Mouse (Mus musculus): Measurements from ENCODE around the gene Abhd16a.

- TF ChIP-seq CTCF (IDR thresholded peaks at IDR 0.05; ENCODE audit: low read depth) (no peak), EP300 (IDR thresholded peaks at IDR 0.05; ENCODE audit: low read depth) (no peak)
These were observed 11.2 kb downstream of the Abhd16a start for GRCm38 (mm10) chr17:35100196-35100765.

Measured in liver, postnatal 0 days (tissue).